Mouse (Mus musculus) large intestine, adult 2 months (tissue): ENCODE measurements around the gene Olfr368. TPM values are rescaled to one million over a fixed set of nuclear protein-coding genes. Genes with fewer than 3 reads are reported as not detected.

Experiments used
- DNase-seq: peaks from one replicate; pipeline ENCODE4 v3.0.0-alpha.2; 2012; ENCODE audit warnings: low read depth, low spot score
- WGBS: fragments of 180-500 bp; shearing (Covaris S2); methylation state at CpG from one replicate; pipeline ENCODE4 v1.1.7; 2018; 5-methylcytosine and 5-hydroxymethylcytosine counted together
- polyA plus RNA-seq: library from polyadenylated mRNA; depleted of rRNA; stranded (reverse); fragments of >200 nt; gene quantifications from 2 replicates; pipeline ENCODE4 v1.2.3, GENCODE M21; 2012; rRNA removed

Gene Olfr368
- polyA plus RNA-seq: not detected in 2 replicates

- 79% methylated on average over 1 of the region's 1 CpGs for WGBS
- no peak for DNase-seq
Observed at GRCm38 (mm10) chr2:37326215-37326614, at the start of gene Olfr368. TSS of gene Olfr368 (plus strand) at chr2:37326515.

DNA sequence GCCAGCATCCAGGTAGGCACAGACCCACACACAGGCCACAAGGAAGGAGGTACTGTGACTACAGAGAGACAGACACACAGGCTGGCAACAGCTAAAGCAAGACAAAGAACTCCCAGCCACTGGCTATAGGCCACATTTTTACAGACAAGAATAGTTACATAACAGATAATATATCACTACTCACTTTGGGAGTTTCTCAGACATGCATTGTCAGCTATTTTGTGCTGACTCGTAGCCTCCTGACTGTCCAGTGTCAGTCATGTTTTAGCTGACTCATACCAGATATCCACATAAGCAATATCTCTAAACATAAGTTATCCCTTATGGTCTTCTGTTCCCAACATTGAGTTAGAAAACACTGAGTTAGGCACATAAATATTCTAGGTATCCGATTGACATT is 7.0 kb downstream of the Olfr368 start:
- DNase-seq: no peak
- 79% methylated on average over 2 of the region's 2 CpGs for WGBS

- WGBS: 49% methylated on average over 10 of the region's 10 CpGs
- no peak for DNase-seq
Observed at GRCm38 (mm10) chr2:37338497-37339187, 12.3 kb downstream of the Olfr368 start.

DNA sequence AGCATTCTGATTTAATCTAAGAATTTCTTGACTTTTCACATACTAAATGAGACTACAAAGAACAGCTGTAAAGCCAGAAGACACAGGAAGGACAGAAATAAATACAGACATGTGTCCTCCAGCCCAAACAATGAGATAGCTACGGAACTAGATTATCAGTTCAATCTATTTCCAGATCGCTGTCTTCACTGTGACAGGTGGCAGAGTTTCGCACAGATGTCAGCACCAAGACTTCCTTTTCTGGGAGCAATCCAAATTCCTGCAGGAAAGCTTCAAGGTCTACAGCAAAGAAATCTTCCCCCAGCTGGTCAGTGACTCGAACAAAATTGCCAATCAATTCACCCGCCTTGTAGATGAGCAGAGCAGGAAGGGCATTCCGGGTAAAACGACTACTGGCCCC is 25.4 kb downstream of the Olfr368 start:
- no peak for DNase-seq
- 77% methylated on average over 7 of the region's 7 CpGs for WGBS

DNA sequence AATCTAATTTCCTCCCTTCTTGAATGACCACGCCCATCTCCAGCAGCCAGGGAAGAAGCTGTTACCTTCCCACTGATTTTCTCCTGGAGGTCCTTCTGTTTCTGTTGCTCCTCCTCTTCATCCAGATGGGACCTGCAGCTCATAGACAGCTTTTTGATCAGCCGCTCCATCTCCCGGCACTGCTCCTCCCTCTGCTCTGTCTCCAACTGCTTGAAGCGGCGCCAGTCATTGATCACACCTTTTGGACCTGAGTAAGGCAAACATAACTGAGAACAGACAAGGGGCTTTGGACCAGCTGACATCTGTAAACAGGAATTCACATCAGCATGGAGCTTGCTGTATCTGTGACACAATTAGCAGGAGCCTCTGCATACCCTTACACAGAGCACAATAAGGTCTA is 29.3 kb downstream of the Olfr368 start:
- no peak for DNase-seq
- 96% methylated on average over 5 of the region's 5 CpGs for WGBS

- peak; percentile 99 for DNase-seq
- WGBS: under 1% methylated on average over 41 of the region's 42 CpGs
Observed at GRCm38 (mm10) chr2:37358633-37359540, 32.6 kb downstream of the Olfr368 start, which contains the start of gene Pdcl. TSS of gene Pdcl (minus strand) at chr2:37359332.

GRCm38 (mm10) chr2:37359908-37360307 is 33.6 kb downstream of the Olfr368 start:
- no peak for DNase-seq
- WGBS: 95% methylated on average over 2 of the region's 2 CpGs

DNA sequence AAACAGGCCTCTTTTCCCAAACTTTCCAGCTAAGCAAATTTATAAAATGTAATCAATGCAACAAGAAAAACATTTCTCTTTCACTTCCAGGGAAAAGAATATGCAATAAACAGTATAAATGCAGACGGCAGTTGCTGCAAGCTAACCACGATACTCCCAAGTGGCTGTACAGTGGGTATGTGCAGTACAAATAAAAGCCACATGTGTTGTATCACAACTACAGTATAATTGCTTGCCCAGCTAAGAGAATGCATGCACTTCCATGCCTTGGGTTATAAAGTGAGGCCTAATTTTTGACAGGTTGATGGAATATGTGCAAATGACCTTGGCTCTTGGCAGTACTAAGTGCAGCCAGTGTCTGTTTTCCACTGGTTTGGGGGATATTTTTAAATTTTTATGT is 44.3 kb downstream of the Olfr368 start:
- 84% methylated on average over 2 of the region's 2 CpGs for WGBS

DNA sequence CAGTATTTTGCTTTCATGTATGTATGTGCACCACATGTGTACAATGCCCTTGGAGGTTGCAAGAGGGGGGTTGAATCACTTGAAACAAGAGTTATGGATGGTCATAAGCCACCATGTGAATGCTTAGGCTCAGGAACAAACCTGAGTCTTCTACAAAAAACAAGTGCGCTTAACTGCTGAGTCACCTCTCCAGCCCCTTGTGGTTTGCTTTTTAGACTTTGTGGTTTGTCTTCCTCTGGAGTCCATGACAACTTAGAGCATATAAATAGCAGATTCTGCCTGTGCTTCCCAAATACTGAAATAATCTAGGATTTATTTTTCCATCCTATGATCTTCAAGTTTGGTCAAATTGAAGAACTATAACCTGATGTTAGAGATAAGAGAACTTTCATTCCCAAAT is 49.7 kb downstream of the Olfr368 start:
- no peak for DNase-seq

More for the DNA sequence above, 44.3 kb downstream of the Olfr368 start:
- no peak for DNase-seq

DNA sequence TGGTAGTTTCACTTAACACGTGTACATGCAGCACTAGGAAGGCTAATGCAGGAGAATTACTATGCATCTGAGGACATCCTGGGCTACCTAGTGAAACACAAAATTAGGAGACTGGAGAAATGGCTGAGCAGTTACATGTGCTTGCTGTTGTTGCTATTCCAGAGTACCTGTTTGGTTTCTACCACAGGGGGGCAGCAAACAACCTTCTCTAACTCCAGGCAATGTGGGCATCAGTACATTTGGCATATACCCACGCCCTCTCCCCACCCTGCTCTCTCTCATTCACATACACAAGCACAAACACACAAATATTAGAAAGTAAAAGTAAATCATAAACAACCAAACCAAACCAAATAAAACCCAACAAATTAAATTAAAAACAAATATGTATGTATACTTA is 53.9 kb downstream of the Olfr368 start:
- 48% methylated on average over 2 of the region's 2 CpGs for WGBS
- peak; percentile 19 for DNase-seq

More for the DNA sequence above, 49.7 kb downstream of the Olfr368 start:
- 92% methylated on average over 1 of the region's 1 CpGs for WGBS

Other genes starting within 250 kb of the Olfr368 start
- gene Olfr361, start 237.2 kb upstream of the Olfr368 start, polyA plus RNA-seq: not detected in 2 replicates
- gene Olfr362, start 208.6 kb upstream of the Olfr368 start, polyA plus RNA-seq: not detected in 2 replicates
- gene Olfr364-ps1, start 187.2 kb upstream of the Olfr368 start, polyA plus RNA-seq: not detected in 2 replicates
- gene Olfr365, start 138.3 kb upstream of the Olfr368 start, polyA plus RNA-seq: not detected in 2 replicates
- gene Olfr366, start 114.9 kb upstream of the Olfr368 start, polyA plus RNA-seq: not detected in 2 replicates
- gene Pdcl, start 32.8 kb downstream of the Olfr368 start, polyA plus RNA-seq: 8.3 and 9.8 TPM in 2 replicates
- 3.5 and 6.6 TPM in 2 replicates for gene Rc3h2, start 96.4 kb downstream of the Olfr368 start, polyA plus RNA-seq
- 0.97 and 2.1 TPM in 2 replicates for gene Zbtb26, start 116.6 kb downstream of the Olfr368 start, polyA plus RNA-seq
- gene Zbtb6, start 116.7 kb downstream of the Olfr368 start, polyA plus RNA-seq: 2.2 and 3.3 TPM in 2 replicates
- 5.0 and 7.4 TPM in 2 replicates for gene Rabgap1, start 116.8 kb downstream of the Olfr368 start, polyA plus RNA-seq
- gene Gpr21, start 189.8 kb downstream of the Olfr368 start, polyA plus RNA-seq: 0.04 and 0.12 TPM in 2 replicates